Mouse (Mus musculus): Measurements from ENCODE around the gene Vmo1. TPM values are rescaled to one million over a fixed set of nuclear protein-coding genes. Genes with fewer than 3 reads are reported as not detected.
"Not testable (repeated sequence)": the region's sequence is repeated elsewhere in the genome, so short reads cannot be mapped to it uniquely, and the experiment has no call there.

Gene Vmo1
- polyA plus RNA-seq, 1 experiment from 2014 or later, result 0.38 TPM

DNA sequence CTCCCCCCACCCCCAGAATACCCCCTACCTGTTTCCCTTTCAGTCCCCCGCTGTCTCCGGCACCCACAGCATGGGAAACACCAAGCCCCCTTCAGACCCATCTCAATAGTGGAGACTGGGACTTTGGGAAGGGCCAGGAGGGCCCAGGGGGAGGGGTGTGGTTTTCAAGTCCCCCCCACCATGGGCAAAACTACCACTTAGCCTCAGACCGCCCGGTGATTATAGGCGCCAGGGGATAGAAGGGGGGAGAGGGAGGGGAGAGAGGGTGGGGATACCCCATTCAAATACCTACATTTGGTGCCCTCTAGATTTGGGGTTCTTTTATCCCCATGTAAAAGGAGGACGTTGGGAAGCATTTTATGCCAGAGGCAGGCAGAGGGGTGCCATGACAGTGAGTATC is 18.4 kb upstream of the Vmo1 start, which contains the start of gene Gm40193:
Gene Gm40193, minus strand, starts transcription at position 101 of the 400 bp plus-strand sequence.
- no peak for TF ChIP-seq CTCF (IDR thresholded peaks at IDR 0.05; ENCODE audit: low read depth)
- no peak for DNase-seq
- Histone ChIP-seq H3K36me3 (ENCODE audit: insufficient read depth) (peaks cover 14% of the 10 kb centered on the region), H3K4me2 (no peak within 1 kb of the TSS), H3K9ac (no peak within 1 kb of the TSS), H3K27ac (ENCODE audit: low read depth) (no peak within 1 kb of the TSS), H3K9me3 (ENCODE audit: low read depth, low read length) (no peaks in the 10 kb centered on the region), H3K4me3 (ENCODE audit: low read depth, low read length) (no peak within 1 kb of the TSS), H3K4me1 (ENCODE audit: insufficient read depth) (no peaks in the 10 kb centered on the region), H3K27me3 (ENCODE audit: insufficient read depth, low read length) (no peaks in the 10 kb centered on the region)
- WGBS, result 76% methylated on average over 6 of the region's 6 CpGs
- no peak for ATAC-seq (ENCODE audit: insufficient read depth)

DNA sequence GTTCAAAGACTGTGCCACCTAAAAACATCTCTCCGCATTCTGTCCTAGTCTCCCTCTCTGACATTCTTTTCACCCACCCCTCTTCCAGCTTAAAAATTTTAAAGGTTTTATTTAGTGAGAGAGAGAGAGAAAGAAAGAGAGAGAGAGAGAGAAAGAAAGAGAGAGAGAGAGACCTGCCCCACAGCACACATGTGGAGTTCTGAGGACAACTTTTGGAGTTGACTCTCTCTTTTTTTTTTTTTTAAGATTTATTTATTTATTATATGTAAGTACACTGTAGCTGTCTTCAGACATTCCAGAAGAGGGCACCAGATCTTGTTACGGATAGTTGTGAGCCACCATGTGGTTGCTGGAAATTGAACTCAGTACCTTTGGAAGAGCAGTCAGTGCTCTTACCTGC is 16.6 kb upstream of the Vmo1 start:
- not testable (repeated sequence) for ATAC-seq (ENCODE audit: insufficient read depth)

DNA sequence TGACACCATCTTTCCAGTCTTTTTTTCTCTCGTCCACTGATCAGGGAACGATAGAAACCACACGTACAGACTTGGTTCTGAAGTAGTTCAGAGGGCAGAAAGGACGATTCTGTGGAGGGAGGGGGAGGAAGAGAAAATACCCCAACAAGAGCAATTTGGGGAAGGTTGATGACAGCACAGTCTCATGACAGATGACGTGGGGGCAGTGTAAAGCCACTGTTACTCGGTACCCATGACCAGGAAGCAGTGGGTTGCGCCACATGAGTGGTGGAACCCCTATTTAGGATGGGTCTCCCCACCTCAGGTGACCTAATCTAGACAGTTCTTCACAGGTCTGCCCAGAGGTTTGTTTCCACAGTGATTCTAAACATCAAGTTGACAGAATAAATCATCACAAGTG is 14.2 kb upstream of the Vmo1 start:
- 79% methylated on average over 7 of the region's 7 CpGs for WGBS
- TF ChIP-seq CTCF (IDR thresholded peaks at IDR 0.05; ENCODE audit: low read depth), result no peak

More for the DNA sequence above, 16.6 kb upstream of the Vmo1 start:
- H3K4me1 ChIP-seq (ENCODE audit: insufficient read depth); H3K4me3 ChIP-seq (ENCODE audit: low read depth, low read length); DNase-seq; H3K27me3 ChIP-seq (ENCODE audit: insufficient read depth, low read length); H3K27ac ChIP-seq (ENCODE audit: low read depth); H3K9ac ChIP-seq; H3K9me3 ChIP-seq (ENCODE audit: low read depth, low read length); H3K4me2 ChIP-seq: not testable (repeated sequence)
- H3K36me3 ChIP-seq (ENCODE audit: insufficient read depth), result peaks cover 32% of the 10 kb centered on the region
- peak; percentile 3; the same call in 1 of the 2 replicates for TF ChIP-seq CTCF (IDR thresholded peaks at IDR 0.05; ENCODE audit: low read depth)
- 72% methylated on average over 2 of the region's 2 CpGs for WGBS

DNA sequence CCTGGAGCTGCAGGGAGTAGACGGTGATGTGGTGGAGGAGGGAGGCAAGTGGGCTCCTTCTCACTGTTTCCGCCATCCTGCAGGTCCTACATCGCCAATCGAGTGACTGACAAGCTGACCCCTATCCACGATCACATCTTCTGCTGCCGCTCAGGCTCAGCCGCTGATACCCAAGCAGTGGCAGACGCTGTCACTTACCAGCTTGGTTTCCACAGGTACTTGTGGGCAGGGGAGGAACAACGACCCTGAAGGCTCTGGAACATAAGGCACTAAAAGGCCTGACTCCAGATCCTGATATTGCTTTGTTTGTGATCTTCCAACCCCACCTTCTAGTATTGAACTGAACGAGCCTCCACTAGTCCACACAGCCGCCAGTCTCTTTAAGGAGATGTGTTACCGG is 11.8 kb upstream of the Vmo1 start:
- Histone ChIP-seq H3K27ac (ENCODE audit: low read depth) (no peak overlapping the region), H3K36me3 (ENCODE audit: insufficient read depth) (peaks cover 32% of the 10 kb centered on the region), H3K9me3 (ENCODE audit: low read depth, low read length) (no peaks in the 10 kb centered on the region), H3K27me3 (ENCODE audit: insufficient read depth, low read length) (no peaks in the 10 kb centered on the region), H3K4me3 (ENCODE audit: low read depth, low read length) (peak overlapping the region; percentile 75), H3K4me1 (ENCODE audit: insufficient read depth) (peaks cover 4% of the 10 kb centered on the region; the same call in 1 of the 2 replicates), H3K9ac (peak overlapping the region; percentile 73), H3K4me2 (peak overlapping the region; percentile 86)
- TF ChIP-seq CTCF (IDR thresholded peaks at IDR 0.05; ENCODE audit: low read depth), result no peak
- 84% methylated on average over 12 of the region's 12 CpGs for WGBS
- DNase-seq (no peak), ATAC-seq (ENCODE audit: insufficient read depth) (no peak)

More for the DNA sequence above, 14.2 kb upstream of the Vmo1 start:
- Histone ChIP-seq H3K4me3 (ENCODE audit: low read depth, low read length) (no peak overlapping the region), H3K4me2 (no peak overlapping the region), H3K4me1 (ENCODE audit: insufficient read depth) (peaks cover 4% of the 10 kb centered on the region; the same call in 1 of the 2 replicates), H3K27ac (ENCODE audit: low read depth) (no peak overlapping the region), H3K36me3 (ENCODE audit: insufficient read depth) (peaks cover 32% of the 10 kb centered on the region), H3K27me3 (ENCODE audit: insufficient read depth, low read length) (no peaks in the 10 kb centered on the region), H3K9me3 (ENCODE audit: low read depth, low read length) (no peaks in the 10 kb centered on the region), H3K9ac (no peak overlapping the region)
- DNase-seq (no peak), ATAC-seq (ENCODE audit: insufficient read depth) (no peak)

DNA sequence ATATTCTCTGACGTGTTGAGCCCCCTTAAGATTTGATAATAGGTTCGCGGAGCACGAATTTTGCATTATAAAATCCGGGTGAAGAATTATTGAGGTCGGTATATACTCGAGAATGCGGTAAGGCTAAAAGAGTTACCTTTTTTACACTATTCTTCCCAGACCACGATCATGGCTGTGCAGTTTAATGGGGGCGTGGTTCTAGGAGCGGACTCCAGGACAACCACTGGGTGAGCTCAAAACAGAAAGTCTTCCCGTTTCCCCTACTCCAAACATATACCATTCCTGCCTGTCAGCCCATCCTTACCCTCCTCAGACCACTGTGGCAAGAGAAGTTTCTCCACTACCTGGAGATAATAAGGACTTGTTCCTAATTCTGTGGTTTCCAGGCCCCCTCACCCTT is 11.3 kb upstream of the Vmo1 start:
- DNase-seq (peak; percentile 54), ATAC-seq (ENCODE audit: insufficient read depth) (peak; percentile 33)
- TF ChIP-seq CTCF (IDR thresholded peaks at IDR 0.05; ENCODE audit: low read depth), result no peak
- no peaks in the 10 kb centered on the region for H3K9me3 ChIP-seq (ENCODE audit: low read depth, low read length)
- H3K4me1 ChIP-seq (ENCODE audit: insufficient read depth), result peaks cover 4% of the 10 kb centered on the region; the same call in 1 of the 2 replicates
- 2% methylated on average over 12 of the region's 12 CpGs for WGBS
- peak overlapping the region; percentile 86 for H3K4me2 ChIP-seq
- peak overlapping the region; percentile 75 for H3K4me3 ChIP-seq (ENCODE audit: low read depth, low read length)
- peaks cover 32% of the 10 kb centered on the region for H3K36me3 ChIP-seq (ENCODE audit: insufficient read depth)
- peak overlapping the region; percentile 73 for H3K9ac ChIP-seq
- no peaks in the 10 kb centered on the region for H3K27me3 ChIP-seq (ENCODE audit: insufficient read depth, low read length)
- no peak overlapping the region; the same call in 1 of the 2 replicates for H3K27ac ChIP-seq (ENCODE audit: low read depth)

DNA sequence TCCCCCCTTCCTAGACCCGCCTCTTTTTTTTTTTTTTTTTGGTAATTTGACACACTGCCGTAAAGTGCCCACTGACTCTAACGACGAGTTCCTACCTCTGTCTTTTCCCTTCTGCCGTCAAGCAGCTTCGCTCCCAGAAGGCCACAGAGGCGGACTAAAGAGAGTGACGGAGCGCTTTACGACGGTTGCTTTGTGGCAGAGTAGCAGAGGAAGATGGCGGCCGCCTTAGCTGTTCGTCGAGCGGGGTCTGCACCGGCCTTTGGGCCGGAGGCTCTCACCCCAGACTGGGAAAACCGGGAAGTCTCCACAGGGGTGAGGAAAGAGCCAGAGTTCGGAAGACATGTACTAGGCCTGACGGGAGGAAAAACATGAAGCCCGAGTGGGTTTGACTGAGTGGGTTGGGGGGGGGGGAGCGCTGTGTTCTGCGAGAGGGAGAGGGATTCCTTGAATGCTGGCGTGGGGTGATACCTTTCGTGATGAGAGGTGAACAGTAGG is 10.8 kb upstream of the Vmo1 start, which contains the start of gene Psmb6:
Gene Psmb6, plus strand, starts transcription at position 184 of the 495 bp plus-strand sequence.
- no peak for TF ChIP-seq CTCF (IDR thresholded peaks at IDR 0.05; ENCODE audit: low read depth)
- Histone ChIP-seq H3K9ac (peak within 1 kb of the TSS; percentile 73), H3K4me1 (ENCODE audit: insufficient read depth) (peaks cover 5% of the 10 kb centered on the region; the same call in 1 of the 2 replicates), H3K27ac (ENCODE audit: low read depth) (peak within 1 kb of the TSS; percentile 42; the same call in 1 of the 2 replicates), H3K4me3 (ENCODE audit: low read depth, low read length) (peak within 1 kb of the TSS; percentile 75), H3K36me3 (ENCODE audit: insufficient read depth) (peaks cover 32% of the 10 kb centered on the region), H3K9me3 (ENCODE audit: low read depth, low read length) (no peaks in the 10 kb centered on the region), H3K27me3 (ENCODE audit: insufficient read depth, low read length) (no peaks in the 10 kb centered on the region), H3K4me2 (peak within 1 kb of the TSS; percentile 86)
- DNase-seq (peak; percentile 97), ATAC-seq (ENCODE audit: insufficient read depth) (peak; percentile 91)
- 0% methylated on average over 26 of the region's 26 CpGs for WGBS

DNA sequence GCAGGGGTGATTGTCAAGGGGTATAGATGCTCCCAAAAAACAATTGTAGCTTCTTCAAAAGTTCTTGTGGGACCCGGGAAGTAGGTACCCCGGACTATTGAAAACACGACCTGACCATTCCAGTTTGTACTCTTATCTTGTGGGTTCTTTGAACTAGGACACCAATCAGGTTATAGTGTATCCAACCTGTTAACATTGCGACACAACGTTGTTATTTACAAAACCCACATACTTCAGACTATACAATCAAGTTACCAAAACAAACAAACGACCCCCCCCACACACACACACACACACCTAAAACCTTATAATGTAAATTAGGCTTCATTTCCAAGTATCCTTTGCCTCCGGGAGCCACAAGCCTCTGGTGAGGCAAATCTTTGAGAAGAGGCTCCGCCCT is 10.4 kb upstream of the Vmo1 start:
- H3K9ac ChIP-seq, result peak overlapping the region; percentile 73; the same call in 1 of the 2 replicates

DNA sequence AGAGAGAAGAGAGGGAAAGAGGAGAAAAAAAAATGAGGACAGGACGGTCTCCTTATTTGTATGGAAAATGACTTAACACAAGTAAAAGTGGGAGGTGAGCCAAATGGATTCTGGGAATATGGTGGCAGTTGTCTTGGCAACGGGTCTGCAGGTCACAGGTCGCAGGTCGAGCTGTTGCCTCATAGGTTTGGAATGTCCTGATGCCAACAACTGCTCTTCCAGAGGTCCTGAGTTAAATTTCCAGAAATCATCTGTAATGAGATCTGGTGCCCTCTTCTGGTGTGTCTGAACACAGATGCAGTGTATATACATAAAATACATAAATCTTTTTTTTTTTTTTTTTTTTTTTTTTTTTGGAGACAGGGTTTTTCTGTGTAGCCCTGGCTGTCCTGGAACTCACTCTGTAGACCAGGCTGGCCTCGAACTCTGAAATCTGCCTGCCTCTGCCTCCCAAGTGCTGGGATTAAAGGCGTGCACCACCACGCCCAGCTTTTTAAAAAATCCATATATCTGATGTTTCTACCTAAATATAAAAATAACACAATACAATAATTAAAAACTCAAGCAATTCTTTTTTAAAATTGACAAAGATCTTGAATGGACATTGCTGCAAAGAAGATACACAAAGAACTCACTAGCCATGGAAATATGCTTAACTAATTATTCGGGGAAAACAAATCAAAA is 9.0 kb upstream of the Vmo1 start:
- 85% methylated on average over 8 of the region's 8 CpGs for WGBS

More for the DNA sequence above, 10.4 kb upstream of the Vmo1 start:
- H3K36me3 ChIP-seq (ENCODE audit: insufficient read depth), result peaks cover 32% of the 10 kb centered on the region
- H3K4me2 ChIP-seq, result peak overlapping the region; percentile 56
- no peaks in the 10 kb centered on the region for H3K27me3 ChIP-seq (ENCODE audit: insufficient read depth, low read length)
- H3K9me3 ChIP-seq (ENCODE audit: low read depth, low read length), result no peaks in the 10 kb centered on the region
- peaks cover 10% of the 10 kb centered on the region; the same call in 1 of the 2 replicates for H3K4me1 ChIP-seq (ENCODE audit: insufficient read depth)
- H3K27ac ChIP-seq (ENCODE audit: low read depth), result no peak overlapping the region
- TF ChIP-seq CTCF (IDR thresholded peaks at IDR 0.05; ENCODE audit: low read depth), result no peak
- WGBS, result 5% methylated on average over 8 of the region's 8 CpGs
- H3K4me3 ChIP-seq (ENCODE audit: low read depth, low read length), result peak overlapping the region; percentile 75
- DNase-seq (no peak), ATAC-seq (ENCODE audit: insufficient read depth) (no peak; the same call in 1 of the 2 replicates)

More for the DNA sequence above, 9.0 kb upstream of the Vmo1 start:
- H3K27ac ChIP-seq (ENCODE audit: low read depth); H3K4me2 ChIP-seq; H3K27me3 ChIP-seq (ENCODE audit: insufficient read depth, low read length); H3K9me3 ChIP-seq (ENCODE audit: low read depth, low read length); H3K9ac ChIP-seq; ATAC-seq (ENCODE audit: insufficient read depth); H3K4me3 ChIP-seq (ENCODE audit: low read depth, low read length): not testable (repeated sequence)
- Histone ChIP-seq H3K4me1 (ENCODE audit: insufficient read depth) (peaks cover 11% of the 10 kb centered on the region; the same call in 1 of the 2 replicates), H3K36me3 (ENCODE audit: insufficient read depth) (peaks cover 24% of the 10 kb centered on the region)
- peak; percentile 37 for DNase-seq

Measured in lung, embryonic 14.5 days (tissue).